Mouse (Mus musculus) megakaryocyte, embryonic 14.5 days (primary cell): ENCODE data around the gene Cdc34b.

Experiments
- FLI1 ChIP-seq: IDR thresholded peaks from 2 replicates; pipeline ENCODE4 v1.6.1; 2012; ENCODE audit warnings: low read length, inconsistent platforms, mixed read lengths
- GATA1 ChIP-seq: IDR thresholded peaks from 3 replicates; pipeline ENCODE4 v1.6.1; 2012; ENCODE audit warnings: mixed read lengths, low read length, inconsistent platforms, borderline replicate concordance

- no peak for TF ChIP-seq GATA1
- no peak for TF ChIP-seq FLI1
These were observed 37.6 kb upstream of the Cdc34b start for GRCm38 (mm10) chr11:94704020-94704419.
